Mouse (Mus musculus): Measurements from ENCODE around the gene Btg1. TPM values are rescaled to one million over a fixed set of nuclear protein-coding genes. Genes with fewer than 3 reads are reported as not detected.
A peak's percentile ranks its signal among the peaks of the same experiment; 100 is the strongest.

Gene Btg1
- polyA plus RNA-seq, 1 experiment from 2014 or later = 87.6 TPM

DNA sequence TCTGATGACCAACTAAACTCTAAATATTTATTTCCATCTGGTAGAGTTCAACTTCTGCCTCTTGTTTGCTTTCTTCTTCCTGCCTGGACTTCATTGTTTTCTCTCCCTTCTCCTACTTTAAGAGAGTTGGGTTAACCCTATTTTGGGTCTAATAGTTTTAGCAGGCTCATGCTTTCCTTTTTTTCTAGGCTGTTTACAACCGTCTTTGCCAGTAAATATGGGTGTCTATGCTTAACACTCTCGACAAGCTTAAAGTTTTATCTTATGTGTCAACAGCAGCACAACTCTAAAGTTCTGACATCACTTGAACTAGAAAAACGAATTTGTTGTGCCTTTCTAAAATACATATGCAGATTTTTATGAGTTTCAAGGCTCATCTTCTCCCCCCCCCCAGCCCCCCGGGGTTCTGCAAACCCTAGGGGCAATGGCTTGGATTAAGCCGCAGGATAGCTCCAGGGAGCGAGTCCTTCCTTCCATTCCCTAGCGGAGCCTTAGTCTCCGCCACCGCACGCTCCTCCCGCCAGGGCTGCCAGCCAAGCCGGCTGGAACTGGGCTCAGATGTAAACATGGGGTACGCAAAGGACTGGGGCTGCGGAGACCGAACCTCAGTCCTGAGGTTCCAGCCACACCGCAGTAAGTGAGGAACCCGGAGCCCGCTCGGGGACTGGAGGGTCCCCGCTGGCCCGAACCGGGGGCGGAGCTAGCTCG, 651 bp upstream of the Btg1 start:
- Histone ChIP-seq H3K9ac (peak overlapping the region; percentile 26; the same call in 1 of the 2 replicates), H3K9me3 (replicated peaks) (no peaks in the 10 kb centered on the region), H3K27me3 (no peaks in the 10 kb centered on the region), H3K27ac (replicated peaks) (peak overlapping the region; percentile 91), H3K4me1 (no peaks in the 10 kb centered on the region), H3K4me2 (replicated peaks) (peak overlapping the region; percentile 47), H3K4me3 (replicated peaks) (peak overlapping the region; percentile 85), H3K36me3 (peaks cover 6% of the 10 kb centered on the region; the same call in 1 of the 2 replicates)
- WGBS = 1% methylated on average over 24 of the region's 24 CpGs
- no peak for ATAC-seq (ENCODE audit: insufficient number of reproducible peaks, low FRiP score, low TSS enrichment, low read depth)

DNA sequence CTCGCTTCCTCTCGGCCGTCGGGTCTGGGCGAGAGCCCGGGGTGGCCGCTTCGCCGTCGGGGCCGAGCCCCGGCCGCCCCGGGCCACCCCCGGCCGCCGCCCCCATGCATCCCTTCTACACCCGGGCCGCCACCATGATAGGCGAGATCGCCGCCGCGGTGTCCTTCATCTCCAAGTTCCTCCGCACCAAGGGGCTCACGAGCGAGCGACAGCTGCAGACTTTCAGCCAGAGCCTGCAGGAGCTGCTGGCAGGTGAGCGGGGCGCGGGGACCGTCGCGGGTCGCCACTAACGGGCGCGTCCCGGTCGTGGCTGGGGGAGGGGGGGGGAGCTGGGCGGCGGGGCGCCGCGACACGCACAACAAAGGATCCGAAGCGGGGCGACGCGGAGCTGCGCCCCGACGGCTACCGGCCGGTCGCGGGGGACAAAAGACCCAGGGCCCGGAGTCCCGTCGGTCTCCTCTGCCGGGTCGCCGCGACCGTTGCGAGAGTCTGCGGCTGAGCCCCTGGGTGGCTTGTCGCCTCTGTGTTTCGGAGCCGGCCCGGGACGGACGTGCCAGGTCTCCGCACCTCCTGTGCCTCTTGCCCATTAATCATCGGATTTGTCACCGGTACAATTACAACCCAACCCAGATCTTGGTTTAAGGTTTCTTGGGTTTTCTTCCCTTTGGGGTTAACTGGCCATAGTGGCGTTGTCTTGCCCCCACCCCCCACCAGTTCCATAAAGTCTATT, 580 bp downstream of the Btg1 start:
- H3K4me3 ChIP-seq (replicated peaks) = peak overlapping the region; percentile 85
- peak overlapping the region; percentile 85 for H3K9ac ChIP-seq
- WGBS = under 1% methylated on average over 75 of the region's 78 CpGs
- no peaks in the 10 kb centered on the region for H3K27me3 ChIP-seq
- ATAC-seq (ENCODE audit: insufficient number of reproducible peaks, low FRiP score, low TSS enrichment, low read depth) = 0 out of 2 replicates have a peak, but pooled peaks have one; percentile 12
- peaks cover 10% of the 10 kb centered on the region for H3K4me1 ChIP-seq
- no peaks in the 10 kb centered on the region for H3K9me3 ChIP-seq (replicated peaks)
- H3K4me2 ChIP-seq (replicated peaks) = peak overlapping the region; percentile 43
- peak overlapping the region; percentile 91 for H3K27ac ChIP-seq (replicated peaks)
- H3K36me3 ChIP-seq = peaks cover 15% of the 10 kb centered on the region; the same call in 1 of the 2 replicates

GRCm38 (mm10) chr10:96617951-96618575, 1.3 kb downstream of the Btg1 start:
- peaks cover 12% of the 10 kb centered on the region for H3K4me1 ChIP-seq
- WGBS = under 1% methylated on average over 29 of the region's 29 CpGs
- ATAC-seq (ENCODE audit: insufficient number of reproducible peaks, low FRiP score, low TSS enrichment, low read depth) = no peak

GRCm38 (mm10) chr10:96619951-96620889, 3.4 kb downstream of the Btg1 start:
- no peak for ATAC-seq (ENCODE audit: insufficient number of reproducible peaks, low FRiP score, low TSS enrichment, low read depth)
- 21% methylated on average over 8 of the region's 8 CpGs for WGBS
- no peaks in the 10 kb centered on the region for H3K27me3 ChIP-seq
- H3K9ac ChIP-seq = peak overlapping the region; percentile 40
- no peaks in the 10 kb centered on the region for H3K9me3 ChIP-seq (replicated peaks)
- H3K4me1 ChIP-seq = peaks cover 22% of the 10 kb centered on the region
- peak overlapping the region; percentile 53 for H3K4me3 ChIP-seq (replicated peaks)
- H3K27ac ChIP-seq (replicated peaks) = peak overlapping the region; percentile 24; the same call in 1 of the 2 replicates
- H3K36me3 ChIP-seq = peaks cover 26% of the 10 kb centered on the region; the same call in 1 of the 2 replicates
- peak overlapping the region; percentile 63 for H3K4me2 ChIP-seq (replicated peaks)

More at GRCm38 (mm10) chr10:96617951-96618575, 1.3 kb downstream of the Btg1 start:
- peak overlapping the region; percentile 91 for H3K27ac ChIP-seq (replicated peaks)
- peak overlapping the region; percentile 43 for H3K4me2 ChIP-seq (replicated peaks)
- H3K27me3 ChIP-seq = no peaks in the 10 kb centered on the region
- peak overlapping the region; percentile 85 for H3K4me3 ChIP-seq (replicated peaks)
- H3K36me3 ChIP-seq = peaks cover 19% of the 10 kb centered on the region; the same call in 1 of the 2 replicates
- no peaks in the 10 kb centered on the region for H3K9me3 ChIP-seq (replicated peaks)
- H3K9ac ChIP-seq = peak overlapping the region; percentile 85

DNA sequence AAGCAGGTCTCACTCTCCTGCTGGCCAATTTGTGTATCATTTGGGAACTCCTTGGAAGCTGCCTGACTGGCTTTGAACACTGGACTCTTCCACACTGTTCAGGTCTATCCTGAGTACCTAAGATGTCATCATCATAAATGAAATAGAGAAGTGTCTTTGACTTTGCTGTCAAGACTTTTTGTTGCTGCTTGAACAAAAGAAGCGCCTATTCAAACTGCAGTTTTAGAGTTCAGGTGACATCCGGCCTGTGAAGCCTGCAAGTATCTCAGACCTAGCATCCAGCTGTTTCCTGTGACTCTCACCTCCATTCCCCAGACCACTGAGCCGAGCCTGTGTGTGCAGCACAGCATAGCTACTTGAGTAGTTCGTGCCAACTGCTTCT, 4.1 kb downstream of the Btg1 start:
- Histone ChIP-seq H3K4me1 (peaks cover 22% of the 10 kb centered on the region), H3K4me2 (replicated peaks) (peak overlapping the region; percentile 63), H3K27ac (replicated peaks) (peak overlapping the region; percentile 24; the same call in 1 of the 2 replicates), H3K4me3 (replicated peaks) (peak overlapping the region; percentile 53), H3K27me3 (no peaks in the 10 kb centered on the region), H3K9ac (peak overlapping the region; percentile 40), H3K36me3 (peaks cover 26% of the 10 kb centered on the region; the same call in 1 of the 2 replicates), H3K9me3 (replicated peaks) (no peaks in the 10 kb centered on the region)
- no peak for ATAC-seq (ENCODE audit: insufficient number of reproducible peaks, low FRiP score, low TSS enrichment, low read depth)
- 17% methylated on average over 4 of the region's 4 CpGs for WGBS

- H3K36me3 ChIP-seq = peaks cover 26% of the 10 kb centered on the region; the same call in 1 of the 2 replicates
- H3K4me2 ChIP-seq (replicated peaks) = peak overlapping the region; percentile 63
- peaks cover 22% of the 10 kb centered on the region for H3K4me1 ChIP-seq
- H3K27me3 ChIP-seq = no peaks in the 10 kb centered on the region
- WGBS = 59% methylated on average over 4 of the region's 4 CpGs
- H3K9me3 ChIP-seq (replicated peaks) = no peaks in the 10 kb centered on the region
- 0 out of 2 replicates have a peak overlapping the region, but pooled peaks have one; percentile 5 for H3K27ac ChIP-seq (replicated peaks)
- ATAC-seq (ENCODE audit: insufficient number of reproducible peaks, low FRiP score, low TSS enrichment, low read depth) = no peak
- H3K9ac ChIP-seq = no peak overlapping the region
- peak overlapping the region; percentile 53 for H3K4me3 ChIP-seq (replicated peaks)
Observed at GRCm38 (mm10) chr10:96621361-96621945, 4.6 kb downstream of the Btg1 start.

- WGBS = 51% methylated on average over 13 of the region's 13 CpGs
- Histone ChIP-seq H3K36me3 (peaks cover 27% of the 10 kb centered on the region; the same call in 1 of the 2 replicates), H3K9me3 (replicated peaks) (no peaks in the 10 kb centered on the region), H3K27me3 (no peaks in the 10 kb centered on the region), H3K27ac (replicated peaks) (0 out of 2 replicates have a peak overlapping the region, but pooled peaks have one; percentile 5), H3K4me2 (replicated peaks) (peak overlapping the region; percentile 63), H3K4me3 (replicated peaks) (peak overlapping the region; percentile 53), H3K4me1 (peaks cover 22% of the 10 kb centered on the region), H3K9ac (no peak overlapping the region)
- ATAC-seq (ENCODE audit: insufficient number of reproducible peaks, low FRiP score, low TSS enrichment, low read depth) = no peak
Observed at GRCm38 (mm10) chr10:96621980-96622645, 5.3 kb downstream of the Btg1 start.

- H3K27ac ChIP-seq (replicated peaks) = no peak overlapping the region
- H3K4me1 ChIP-seq = peaks cover 22% of the 10 kb centered on the region
- H3K9ac ChIP-seq = no peak overlapping the region
- H3K4me2 ChIP-seq (replicated peaks) = peak overlapping the region; percentile 63
- H3K36me3 ChIP-seq = peaks cover 30% of the 10 kb centered on the region; the same call in 1 of the 2 replicates
- no peak for ATAC-seq (ENCODE audit: insufficient number of reproducible peaks, low FRiP score, low TSS enrichment, low read depth)
- H3K27me3 ChIP-seq = no peaks in the 10 kb centered on the region
- WGBS = 74% methylated on average over 6 of the region's 6 CpGs
- H3K9me3 ChIP-seq (replicated peaks) = no peaks in the 10 kb centered on the region
- peak overlapping the region; percentile 53 for H3K4me3 ChIP-seq (replicated peaks)
Observed at GRCm38 (mm10) chr10:96622761-96623632, 6.2 kb downstream of the Btg1 start.

DNA sequence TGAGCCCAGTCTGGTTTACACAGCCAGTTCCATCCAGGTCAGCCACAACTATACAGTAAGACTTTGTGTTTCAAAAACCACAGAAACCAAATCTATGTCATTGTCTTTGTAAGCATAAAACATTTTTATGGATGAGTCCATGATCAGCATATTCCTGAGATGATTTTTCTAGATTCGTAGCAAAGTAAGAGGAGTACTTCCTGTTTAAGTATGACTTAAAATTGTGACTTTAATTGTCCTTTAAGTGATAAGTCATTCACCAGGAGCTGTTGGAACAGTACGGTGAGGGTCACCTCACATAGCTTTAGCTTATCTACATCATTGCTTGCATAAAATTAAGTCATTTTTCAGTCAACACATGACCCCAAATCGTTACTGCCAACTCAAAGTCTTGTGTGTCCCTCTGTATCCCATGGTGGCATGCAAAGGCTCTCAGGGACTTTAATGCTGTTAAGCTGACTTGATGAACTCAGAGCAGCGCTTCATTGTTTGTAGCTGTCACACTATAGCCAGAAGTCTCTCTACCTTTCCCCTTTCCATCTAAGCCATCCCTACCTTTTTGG, 6.9 kb downstream of the Btg1 start:
- WGBS = 88% methylated on average over 4 of the region's 4 CpGs
- Histone ChIP-seq H3K4me3 (replicated peaks) (no peak overlapping the region), H3K4me1 (peaks cover 27% of the 10 kb centered on the region), H3K9ac (no peak overlapping the region), H3K27me3 (no peaks in the 10 kb centered on the region), H3K4me2 (replicated peaks) (no peak overlapping the region), H3K9me3 (replicated peaks) (no peaks in the 10 kb centered on the region), H3K27ac (replicated peaks) (no peak overlapping the region), H3K36me3 (peaks cover 30% of the 10 kb centered on the region; the same call in 1 of the 2 replicates)
- ATAC-seq (ENCODE audit: insufficient number of reproducible peaks, low FRiP score, low TSS enrichment, low read depth) = no peak

Data from embryonic facial prominence, embryonic 15.5 days (tissue).